Mouse (Mus musculus): Measurements from ENCODE around the gene Zfp598.

DNA sequence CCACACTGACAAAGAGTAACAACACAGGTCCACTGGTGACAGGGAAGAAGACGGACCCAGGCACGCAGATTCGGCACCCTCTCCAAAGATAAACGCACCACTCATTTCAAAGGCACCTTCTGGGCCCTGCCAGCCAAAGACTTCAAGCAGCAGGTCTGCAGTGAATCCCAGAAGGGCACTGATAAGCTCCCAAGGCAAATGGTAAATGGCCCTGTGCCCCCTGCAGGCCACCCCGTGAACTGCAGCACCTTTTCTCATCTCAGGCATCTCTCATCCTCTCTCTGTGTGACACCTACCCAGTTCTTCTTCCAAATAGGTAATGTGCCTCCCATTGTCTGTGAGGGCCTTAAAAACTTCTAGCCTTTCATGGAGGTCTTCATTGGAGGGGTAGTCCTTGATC, 40.8 kb upstream of the Zfp598 start:
- TF ChIP-seq CTCF (IDR thresholded peaks at IDR 0.05; ENCODE audit: control insufficient read depth, insufficient read depth, insufficient read length) (peak; percentile 73), USF1 (IDR thresholded peaks at IDR 0.05; ENCODE audit: low read depth) (no peak), CEBPB (IDR thresholded peaks at IDR 0.05; ENCODE audit: low read depth) (no peak), MAX (IDR thresholded peaks at IDR 0.05) (no peak), MYOG (IDR thresholded peaks at IDR 0.05; ENCODE audit: control insufficient read depth, extremely low read depth, insufficient read length) (no peak)

Measured in C2C12 (cell line).